Mouse (Mus musculus) lung, embryonic 14.5 days (tissue): ENCODE measurements around the gene Srgn. TPM values are rescaled to one million over a fixed set of nuclear protein-coding genes. Genes with fewer than 3 reads are reported as not detected.

Experiments used
- ATAC-seq: fragments of 200-750 bp; cut with Nextera tagmentation; 2 replicates; pipeline ENCODE4 v1.8.0; 2017; ENCODE audit warnings: mild to moderate bottlenecking, moderate TSS enrichment, moderate library complexity; ENCODE audit not compliant: insufficient read depth
- DNase-seq: peaks from one replicate; pipeline ENCODE4 v3.0.0-alpha.2; 2015
- H3K27ac ChIP-seq: fragments of 300-500 bp; sonication (generic); 2 replicates; pipeline ENCODE4 v1.5.1; 2014; ENCODE audit warnings: low read depth, mild to moderate bottlenecking, moderate library complexity
- H3K27me3 ChIP-seq: fragments of 300-500 bp; sonication (generic); 2 replicates; pipeline ENCODE4 v1.6.1; 2014; ENCODE audit warnings: low read length, control low read depth; ENCODE audit not compliant: insufficient read depth
- H3K36me3 ChIP-seq: fragments of 300-500 bp; sonication (generic); 2 replicates; pipeline ENCODE4 v1.6.1; 2014; ENCODE audit warnings: control low read depth; ENCODE audit not compliant: insufficient read depth
- H3K4me1 ChIP-seq: fragments of 300-500 bp; sonication (generic); 2 replicates; pipeline ENCODE4 v1.6.1; 2014; ENCODE audit warnings: antibody characterized with exemption, control low read depth; ENCODE audit not compliant: insufficient read depth
- H3K4me2 ChIP-seq: fragments of 300-500 bp; sonication (generic); 2 replicates; pipeline ENCODE4 v1.6.1; 2014; ENCODE audit warnings: mild to moderate bottlenecking
- H3K4me3 ChIP-seq: fragments of 300-500 bp; sonication (generic); 2 replicates; pipeline ENCODE4 v1.5.1; 2014; ENCODE audit warnings: low read depth, low read length
- H3K9ac ChIP-seq: fragments of 300-500 bp; sonication (generic); 2 replicates; pipeline ENCODE4 v1.6.1; 2014
- H3K9me3 ChIP-seq: fragments of 300-500 bp; sonication (generic); 2 replicates; pipeline ENCODE4 v1.6.1; 2016; ENCODE audit warnings: low read depth, low read length, control low read depth
- CTCF ChIP-seq: IDR thresholded peaks from 2 replicates; pipeline ENCODE4 v1.5.1; 2016; ENCODE audit warnings: antibody characterized with exemption, low read depth
- WGBS: fragments of 180-500 bp; shearing (Covaris S2); extraction: QIAGEN DNeasy Blood & Tissue Kit; methylation state at CpG from one replicate; pipeline ENCODE4 v1.1.7; 2014; 5-methylcytosine and 5-hydroxymethylcytosine counted together
- polyA plus RNA-seq: library from polyadenylated mRNA; unstranded; fragments of >200 nt; fragmentation: Nextera tagmentation; extraction: Ambion mirVana; gene quantifications from 2 replicates; pipeline ENCODE4 v1.2.1, GENCODE M21; 2014

Srgn gene
- 33.8 and 39.4 TPM in 2 replicates for polyA plus RNA-seq

DNA sequence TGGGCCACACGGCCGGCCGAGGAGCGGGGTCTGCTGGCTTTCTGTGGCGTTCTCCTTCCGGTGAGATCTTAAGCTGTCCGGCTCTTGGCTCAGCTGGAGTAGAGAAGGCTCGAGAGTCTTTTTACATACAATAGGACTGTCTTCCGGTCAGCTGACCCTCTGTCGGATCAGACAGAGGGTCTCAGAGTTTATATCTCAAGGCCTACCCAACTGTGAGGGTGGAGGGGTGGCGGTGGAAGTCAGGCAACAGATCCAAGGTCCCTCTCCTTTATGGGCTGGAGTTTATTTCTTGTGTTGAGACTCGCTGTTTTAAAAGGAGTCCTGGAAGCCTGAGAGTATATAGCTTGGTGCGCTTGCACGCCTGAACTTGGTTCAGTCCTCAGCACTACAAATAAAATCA, at the start of gene Srgn:
Gene Srgn, minus strand, starts transcription at position 101 of the 400 bp plus-strand sequence.
- 81% methylated on average over 14 of the region's 14 CpGs for WGBS
- Histone ChIP-seq H3K4me3 (no peak within 1 kb of the TSS), H3K9ac (no peak within 1 kb of the TSS), H3K27ac (no peak within 1 kb of the TSS), H3K9me3 (no peaks in the 10 kb centered on the region), H3K36me3 (no peaks in the 10 kb centered on the region), H3K4me2 (0 out of 2 replicates have a peak within 1 kb of the TSS, but pooled peaks have one; percentile 15), H3K4me1 (peaks cover 3% of the 10 kb centered on the region; the same call in 1 of the 2 replicates), H3K27me3 (no peaks in the 10 kb centered on the region)
- TF ChIP-seq CTCF, result no peak
- DNase-seq (no peak), ATAC-seq (no peak)

DNA sequence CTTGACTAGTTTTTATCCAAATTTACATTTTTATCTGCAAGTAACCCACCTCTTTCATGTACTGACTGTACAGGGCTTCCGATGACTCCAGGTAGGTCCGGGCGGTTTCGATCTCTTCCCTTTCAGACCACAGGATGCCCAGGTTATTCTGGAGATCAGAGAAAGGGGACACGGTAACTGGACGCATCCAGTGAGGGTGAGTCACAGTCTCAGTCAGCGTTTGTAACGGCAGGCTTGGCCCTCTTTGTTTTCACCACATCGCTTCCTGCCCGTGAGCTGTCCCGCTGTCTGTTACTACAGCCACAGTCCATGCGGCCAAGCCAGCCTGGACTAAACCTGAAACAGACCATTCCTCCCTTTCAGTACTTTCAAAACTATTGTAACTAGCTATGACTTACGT, 47.8 kb upstream of the Srgn start:
- WGBS, result 89% methylated on average over 13 of the region's 13 CpGs

DNA sequence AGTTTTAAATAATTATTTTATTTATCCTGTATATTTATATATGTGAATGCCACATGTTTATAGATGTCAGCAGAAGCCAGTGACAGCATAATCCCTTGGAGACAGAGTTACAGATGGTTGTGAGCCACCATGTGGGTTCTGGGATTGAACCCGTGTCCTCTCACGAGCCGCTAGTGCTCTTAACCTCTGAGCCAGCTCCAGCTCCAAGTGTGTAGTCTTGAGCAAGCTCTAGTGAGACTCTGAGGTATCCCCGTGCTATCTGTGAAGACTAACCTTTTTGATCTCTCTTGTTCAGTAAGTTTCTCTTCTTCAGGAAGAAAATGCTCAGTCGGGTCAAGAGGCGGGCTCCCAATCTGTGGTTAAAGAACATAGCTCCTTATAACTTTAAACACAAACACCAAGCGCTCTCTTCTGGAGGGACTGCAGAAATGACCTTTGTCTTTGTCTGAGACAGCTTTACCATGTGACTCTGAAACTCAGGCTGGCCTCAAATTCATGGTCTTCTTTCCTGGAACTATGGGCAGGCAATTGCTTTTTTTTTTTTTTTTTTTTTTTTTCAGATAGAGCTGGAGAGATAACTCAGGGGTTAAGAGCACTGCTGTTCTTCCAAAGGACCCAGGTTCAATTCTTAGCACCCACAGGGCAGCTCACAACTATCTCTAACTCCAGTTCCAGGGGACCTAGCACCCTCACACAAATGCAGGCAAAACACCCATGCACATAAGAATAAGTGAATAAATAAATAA, 43.0 kb upstream of the Srgn start:
- Histone ChIP-seq H3K27me3 (no peaks in the 10 kb centered on the region), H3K9ac (no peak overlapping the region), H3K4me1 (no peaks in the 10 kb centered on the region), H3K4me2 (no peak overlapping the region), H3K4me3 (no peak overlapping the region), H3K36me3 (peaks cover 80% of the 10 kb centered on the region), H3K27ac (no peak overlapping the region), H3K9me3 (no peaks in the 10 kb centered on the region)
- no peak for TF ChIP-seq CTCF
- WGBS, result 88% methylated on average over 7 of the region's 7 CpGs
- DNase-seq (no peak), ATAC-seq (no peak)

More for the DNA sequence above, 47.8 kb upstream of the Srgn start:
- DNase-seq (no peak), ATAC-seq (no peak)
- H3K4me2 ChIP-seq, result no peak overlapping the region
- no peaks in the 10 kb centered on the region for H3K27me3 ChIP-seq
- H3K4me3 ChIP-seq, result no peak overlapping the region
- H3K9ac ChIP-seq, result no peak overlapping the region
- H3K9me3 ChIP-seq, result no peaks in the 10 kb centered on the region
- TF ChIP-seq CTCF, result no peak
- peaks cover 40% of the 10 kb centered on the region; the same call in 1 of the 2 replicates for H3K36me3 ChIP-seq
- peaks cover 9% of the 10 kb centered on the region for H3K4me1 ChIP-seq
- no peak overlapping the region for H3K27ac ChIP-seq

DNA sequence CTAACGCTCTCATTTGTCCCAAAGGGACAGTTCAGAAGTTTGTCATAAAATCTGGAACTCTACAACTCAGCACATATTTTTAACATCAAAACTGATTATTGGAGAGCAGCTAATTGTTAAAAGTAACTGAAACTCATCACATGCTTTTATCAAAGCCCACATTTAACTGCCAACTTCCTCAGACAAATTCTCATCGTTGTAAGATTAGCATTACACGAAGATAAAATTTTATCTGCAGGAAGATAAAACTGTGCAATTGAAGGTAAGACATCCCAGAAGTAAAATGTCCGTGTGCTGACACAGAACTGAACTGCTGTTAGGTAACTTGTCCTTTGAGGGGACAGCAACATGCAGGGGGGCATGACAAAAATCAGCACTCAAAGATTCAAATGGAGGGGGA, 41.6 kb upstream of the Srgn start:
- Histone ChIP-seq H3K4me2 (no peak overlapping the region), H3K4me3 (no peak overlapping the region), H3K27me3 (no peaks in the 10 kb centered on the region), H3K9ac (no peak overlapping the region), H3K27ac (no peak overlapping the region), H3K36me3 (peaks cover 84% of the 10 kb centered on the region), H3K9me3 (no peaks in the 10 kb centered on the region), H3K4me1 (no peaks in the 10 kb centered on the region)
- ATAC-seq (no peak), DNase-seq (no peak)
- TF ChIP-seq CTCF, result no peak
- 83% methylated on average over 4 of the region's 4 CpGs for WGBS

DNA sequence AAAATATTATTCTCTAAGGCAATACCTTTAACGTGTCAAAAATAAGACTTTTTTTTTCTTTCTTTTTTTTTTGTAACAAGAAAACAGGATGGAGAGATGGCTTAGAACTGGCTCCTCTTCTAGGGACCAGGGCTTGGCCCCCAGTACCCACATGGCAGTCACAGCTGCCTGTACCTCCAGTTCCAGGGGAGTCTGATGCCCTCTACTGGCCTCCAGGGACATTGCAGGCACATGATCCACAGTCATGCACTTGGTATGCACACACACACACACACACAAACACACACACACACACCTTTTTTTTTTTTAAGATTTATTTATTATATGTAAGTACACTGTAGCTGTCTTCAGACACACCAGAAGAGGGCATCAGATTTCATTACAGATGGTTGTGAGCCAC, 30.5 kb upstream of the Srgn start:
- H3K27me3 ChIP-seq, result no peaks in the 10 kb centered on the region
- WGBS, result 78% methylated on average over 1 of the region's 1 CpGs
- H3K27ac ChIP-seq, result no peak overlapping the region
- peak; percentile 65 for TF ChIP-seq CTCF
- H3K4me1 ChIP-seq, result no peaks in the 10 kb centered on the region
- ATAC-seq (no peak), DNase-seq (peak; percentile 48)
- no peak overlapping the region for H3K4me2 ChIP-seq
- H3K9ac ChIP-seq, result no peak overlapping the region
- no peaks in the 10 kb centered on the region for H3K9me3 ChIP-seq
- H3K4me3 ChIP-seq, result no peak overlapping the region
- peaks cover 45% of the 10 kb centered on the region for H3K36me3 ChIP-seq

DNA sequence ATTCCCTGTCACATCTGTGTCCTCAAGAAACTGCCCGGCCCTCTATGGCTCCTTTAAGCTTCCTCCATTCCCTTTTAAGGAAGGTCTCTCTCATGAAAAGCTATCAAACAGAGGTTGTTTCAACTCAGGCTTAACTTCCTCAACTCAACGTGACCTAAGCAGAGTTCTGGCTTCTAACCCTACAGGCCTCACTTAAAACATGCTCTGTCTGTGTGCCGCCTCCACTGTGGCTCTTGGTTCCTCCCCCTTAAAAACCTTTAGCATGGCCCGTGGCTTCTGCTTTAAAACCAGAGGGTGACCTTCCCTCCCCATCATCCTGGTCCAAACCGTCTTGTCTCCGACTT, 29.3 kb upstream of the Srgn start:
- no peak for ATAC-seq
- no peak for TF ChIP-seq CTCF
- Histone ChIP-seq H3K9me3 (no peaks in the 10 kb centered on the region), H3K4me3 (no peak overlapping the region), H3K4me2 (no peak overlapping the region), H3K9ac (no peak overlapping the region), H3K27me3 (no peaks in the 10 kb centered on the region), H3K27ac (no peak overlapping the region), H3K4me1 (no peaks in the 10 kb centered on the region), H3K36me3 (peaks cover 33% of the 10 kb centered on the region)
- no peak for DNase-seq
- 86% methylated on average over 6 of the region's 6 CpGs for WGBS

DNA sequence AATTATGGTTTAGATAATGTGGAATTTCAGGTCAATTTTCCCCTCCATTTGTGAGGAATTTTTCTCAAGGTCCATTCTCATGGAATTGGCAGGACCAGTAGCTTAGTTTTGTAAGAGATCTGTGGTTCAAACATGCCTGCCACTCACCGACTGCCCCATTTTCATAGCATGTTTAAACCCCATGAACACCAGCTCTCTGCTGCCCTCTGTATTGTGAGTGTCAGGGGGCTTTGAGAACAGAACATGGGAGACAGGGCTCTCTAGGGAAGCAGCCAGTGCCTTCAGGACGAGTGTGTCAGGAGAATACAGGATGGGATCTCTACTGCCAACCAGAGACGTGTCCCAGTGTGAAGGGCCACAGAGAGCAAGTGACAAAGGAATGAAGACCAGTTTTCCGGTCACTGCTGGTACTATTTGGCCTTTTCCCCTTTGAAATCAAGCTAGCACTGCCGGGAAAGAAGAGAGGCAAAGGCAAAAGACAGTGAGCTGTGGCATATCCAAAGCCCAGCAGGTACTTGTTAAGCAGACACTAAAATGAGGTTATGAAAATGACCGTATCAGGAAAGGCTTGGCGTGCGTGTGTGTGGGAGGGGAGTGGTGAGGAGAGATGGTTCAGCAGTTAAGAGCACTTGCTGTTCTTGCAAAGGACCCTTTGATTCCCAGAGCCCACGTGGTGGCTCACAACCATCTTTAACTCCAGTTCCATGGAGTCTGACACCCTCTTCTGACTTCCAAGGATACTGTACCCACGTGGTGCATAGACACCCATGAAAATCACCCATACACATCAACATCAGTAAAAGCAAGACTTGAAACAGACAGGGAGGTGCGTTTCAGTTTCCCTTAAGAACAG, 28.7 kb upstream of the Srgn start:
- no peak overlapping the region for H3K4me3 ChIP-seq
- H3K27me3 ChIP-seq, result no peaks in the 10 kb centered on the region
- H3K36me3 ChIP-seq, result peaks cover 29% of the 10 kb centered on the region
- H3K4me1 ChIP-seq, result no peaks in the 10 kb centered on the region
- H3K9me3 ChIP-seq, result no peaks in the 10 kb centered on the region
- no peak overlapping the region for H3K4me2 ChIP-seq
- ATAC-seq (no peak), DNase-seq (no peak)
- TF ChIP-seq CTCF, result no peak
- H3K27ac ChIP-seq, result no peak overlapping the region
- H3K9ac ChIP-seq, result no peak overlapping the region
- WGBS, result 70% methylated on average over 11 of the region's 11 CpGs
